35 mouse cellular contexts compared by ENCODE assay signal in genomic region chr17:46812442-46812841, GRCm38 (mm10). TPM values are rescaled to one million over a fixed set of nuclear protein-coding genes. Genes with fewer than 3 reads are reported as not detected.
"Had no signal": no experiment of that assay in that cellular context is flagged by ENCODE, and none has a peak within 500 bp of the region (broad histone marks: within the 10 kb centered on the region; RNA-seq: fewer than 3 reads in every experiment).

No protein-coding gene starts in this region.

- DNase-seq: gastrocnemius, adult 2 months; gastrocnemius, postnatal 10 days; gastrocnemius, postnatal 36 days; heart, adult 11 months; heart, adult 2 months; heart, postnatal 4 days; kidney, adult 11 months; kidney, adult 2 months; kidney, adult 9 months; kidney, postnatal 14 days; kidney, postnatal 36 days; layer of hippocampus, adult 9-11 months; layer of hippocampus, postnatal 36 days; left cerebral cortex, postnatal 4 days had no signal

- ATAC-seq: hindbrain, postnatal 0 days; intestine, embryonic 16.5 days; liver, embryonic 12.5 days had no signal

- H3K4me2 ChIP-seq: heart, embryonic 11.5 days; heart, embryonic 13.5 days; heart, embryonic 15.5 days; hindbrain, embryonic 12.5 days; hindbrain, embryonic 15.5 days; kidney, embryonic 15.5 days; limb, embryonic 13.5 days; limb, embryonic 15.5 days; liver, embryonic 12.5 days had no signal

- H3K4me3 ChIP-seq: gastrocnemius, adult 2 months; heart, adult 2 months; heart, embryonic 13.5 days; heart, embryonic 15.5 days; hindbrain, embryonic 10.5 days; hindbrain, embryonic 12.5 days; hindbrain, embryonic 15.5 days; kidney, embryonic 15.5 days; limb, embryonic 13.5 days; limb, embryonic 15.5 days; liver, embryonic 12.5 days had no signal

- H3K9ac ChIP-seq: heart, embryonic 13.5 days; heart, embryonic 15.5 days; hindbrain, embryonic 12.5 days; hindbrain, embryonic 15.5 days; kidney, embryonic 15.5 days; limb, embryonic 13.5 days; limb, embryonic 15.5 days; liver, embryonic 12.5 days; liver, embryonic 14.5 days had no signal

- H3K4me1 ChIP-seq: hindbrain, embryonic 10.5 days; hindbrain, embryonic 12.5 days; hindbrain, embryonic 15.5 days; kidney, embryonic 15.5 days; limb, embryonic 13.5 days; limb, embryonic 15.5 days had no signal

- H3K27ac ChIP-seq: gastrocnemius, adult 2 months; heart, adult 2 months; heart, embryonic 13.5 days; heart, embryonic 15.5 days; hindbrain, embryonic 10.5 days; hindbrain, embryonic 12.5 days; hindbrain, embryonic 15.5 days; hindbrain, postnatal 0 days; kidney, embryonic 15.5 days; kidney, postnatal 0 days; limb, embryonic 13.5 days; limb, embryonic 15.5 days; liver, embryonic 12.5 days; liver, embryonic 14.5 days had no signal

- H3K9me3 ChIP-seq: heart, embryonic 13.5 days; heart, embryonic 15.5 days; hindbrain, embryonic 10.5 days; hindbrain, embryonic 12.5 days; hindbrain, embryonic 15.5 days; kidney, embryonic 15.5 days; limb, embryonic 13.5 days; limb, embryonic 15.5 days; liver, embryonic 12.5 days had no signal

- H3K27me3 ChIP-seq: heart, embryonic 13.5 days; heart, embryonic 15.5 days; hindbrain, embryonic 12.5 days; hindbrain, embryonic 15.5 days; kidney, embryonic 15.5 days; limb, embryonic 13.5 days; limb, embryonic 15.5 days; liver, embryonic 12.5 days had no signal

RNA-seq across cellular contexts. Expression of gene Ptcra, which starts 48.9 kb away (rescaled TPM):
- total RNA-seq: gastrocnemius, adult 2 months; gastrocnemius, postnatal 36 days; heart, adult 2 months; heart, postnatal 25 days; heart, postnatal 4 days; hindbrain, postnatal 0 days; left cerebral cortex, postnatal 10 days; left cerebral cortex, postnatal 25 days; left cerebral cortex, postnatal 4 days; liver, adult 2 months had no signal
- polyA plus RNA-seq: gonadal fat pad, adult 2 months; heart, postnatal 0 days; large intestine, adult 2 months had no signal
